Mouse (Mus musculus): ENCODE measurements around the gene Yaf2.

DNA sequence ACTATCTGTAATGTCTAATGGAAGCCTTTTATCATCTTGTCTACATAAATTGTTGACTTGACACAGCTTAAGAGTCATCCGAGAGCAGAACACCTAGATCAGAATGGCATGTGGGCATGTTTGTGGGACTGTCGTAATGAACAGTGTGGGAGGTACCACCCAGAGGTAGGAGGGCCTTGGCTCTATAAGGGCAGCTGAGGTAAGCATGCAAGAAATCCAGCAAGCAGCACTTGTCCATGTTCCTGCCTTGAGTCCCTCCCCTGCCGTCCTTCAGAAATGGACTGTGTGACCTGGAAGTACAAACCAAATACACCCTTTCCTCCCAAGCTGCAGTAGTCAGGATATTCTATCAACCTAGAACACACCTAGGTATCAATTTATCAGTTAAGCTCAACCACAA, 71.5 kb downstream of the Yaf2 start:
- TF ChIP-seq CTCF (IDR thresholded peaks at IDR 0.05; ENCODE audit: low read depth): no peak
- no peak for TF ChIP-seq EP300 (optimal IDR thresholded peaks at IDR 0.05)

Data from stomach, postnatal 0 days (tissue).